Mouse (Mus musculus) midbrain, embryonic 16.5 days (tissue): ENCODE data around the gene Pnrc1. TPM values are rescaled to one million over a fixed set of nuclear protein-coding genes. Genes with fewer than 3 reads are reported as not detected.
A peak's percentile ranks its signal among the peaks of the same experiment; 100 is the strongest.
"Not testable (repeated sequence)": the region's sequence is repeated elsewhere in the genome, so short reads cannot be mapped to it uniquely, and the experiment has no call there.

Experiments used
- ATAC-seq: fragments of 200-750 bp; cut with Nextera tagmentation; 2 replicates; pipeline ENCODE4 v1.8.0; 2017; ENCODE audit warnings: moderate TSS enrichment
- H3K27ac ChIP-seq: fragments of 300-500 bp; sonication (generic); 2 replicates; pipeline ENCODE4 v1.5.1; 2014; ENCODE audit warnings: mild to moderate bottlenecking, low read length, mixed read lengths
- H3K27me3 ChIP-seq: fragments of 300-500 bp; sonication (generic); 2 replicates; pipeline ENCODE4 v1.6.1; 2014; ENCODE audit warnings: low read depth, low read length, mixed read lengths; ENCODE audit not compliant: control insufficient read depth, insufficient read depth
- H3K36me3 ChIP-seq: fragments of 300-500 bp; sonication (generic); 2 replicates; pipeline ENCODE4 v1.6.1; 2014; ENCODE audit warnings: mild to moderate bottlenecking, low read length, moderate library complexity, mixed read lengths; ENCODE audit not compliant: control insufficient read depth, insufficient read depth
- H3K4me1 ChIP-seq: fragments of 300-500 bp; sonication (generic); 2 replicates; pipeline ENCODE4 v1.6.1; 2014; ENCODE audit warnings: mild to moderate bottlenecking, low read length, mixed read lengths; ENCODE audit not compliant: control insufficient read depth, insufficient read depth
- H3K4me2 ChIP-seq: fragments of 300-500 bp; sonication (generic); 2 replicates; pipeline ENCODE4 v1.6.1; 2014; ENCODE audit warnings: mild to moderate bottlenecking, low read length, mixed read lengths
- H3K4me3 ChIP-seq: fragments of 300-500 bp; sonication (generic); 2 replicates; pipeline ENCODE4 v1.5.1; 2014; ENCODE audit warnings: low read depth, mild to moderate bottlenecking, low read length, moderate library complexity, mixed read lengths
- H3K9ac ChIP-seq: fragments of 300-500 bp; sonication (generic); 2 replicates; pipeline ENCODE4 v1.6.1; 2014; ENCODE audit warnings: low read depth, low read length, mixed read lengths
- H3K9me3 ChIP-seq: fragments of 300-500 bp; sonication (generic); replicated peaks from 2 replicates; pipeline ENCODE4 v1.6.1; 2014; ENCODE audit warnings: mild to moderate bottlenecking, low read length, mixed read lengths; ENCODE audit not compliant: control insufficient read depth, poor library complexity, severe bottlenecking
- WGBS: fragments of 180-500 bp; shearing (Covaris S2); extraction: QIAGEN DNeasy Blood & Tissue Kit; methylation state at CpG from one replicate; pipeline ENCODE4 v1.1.7; 2014; 5-methylcytosine and 5-hydroxymethylcytosine counted together
- polyA plus RNA-seq: library from polyadenylated mRNA; unstranded; fragments of >200 nt; fragmentation: Nextera tagmentation; extraction: Ambion mirVana; gene quantifications from 2 replicates; pipeline ENCODE4 v1.2.1, GENCODE M21; 2015

Pnrc1 gene
- 48.7 and 53.2 TPM in 2 replicates for polyA plus RNA-seq

DNA sequence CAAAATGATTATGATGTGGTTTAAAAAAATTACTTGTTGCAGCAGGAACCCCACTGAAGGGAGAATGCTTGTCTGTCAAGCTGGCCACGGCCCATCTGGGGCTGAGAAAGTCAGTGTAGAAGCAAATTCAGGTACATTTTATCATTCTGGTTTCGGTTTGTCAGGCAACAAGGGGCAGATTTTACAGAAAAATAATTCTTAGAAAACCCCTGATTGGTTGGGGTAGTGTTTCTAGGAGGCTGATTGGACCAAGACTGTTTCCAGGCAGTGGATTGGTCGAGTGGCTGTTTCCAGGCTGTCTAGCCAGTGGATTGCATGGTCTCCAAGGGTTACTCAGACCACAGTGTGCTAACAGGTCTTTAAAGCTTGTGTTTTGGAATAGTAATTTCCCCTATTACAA is at the start of gene Pnrc1:
Gene Pnrc1, minus strand, starts transcription at position 162 of the 400 bp plus-strand sequence.
- Histone ChIP-seq H3K27ac (no peak within 1 kb of the TSS), H3K4me3 (no peak within 1 kb of the TSS), H3K36me3 (no peaks in the 10 kb centered on the region), H3K27me3 (no peaks in the 10 kb centered on the region), H3K4me1 (no peaks in the 10 kb centered on the region), H3K4me2 (no peak within 1 kb of the TSS), H3K9ac (no peak within 1 kb of the TSS), H3K9me3 (no peaks in the 10 kb centered on the region)
- WGBS, result 62% methylated on average over 3 of the region's 3 CpGs
- ATAC-seq, result peak; percentile 87

DNA sequence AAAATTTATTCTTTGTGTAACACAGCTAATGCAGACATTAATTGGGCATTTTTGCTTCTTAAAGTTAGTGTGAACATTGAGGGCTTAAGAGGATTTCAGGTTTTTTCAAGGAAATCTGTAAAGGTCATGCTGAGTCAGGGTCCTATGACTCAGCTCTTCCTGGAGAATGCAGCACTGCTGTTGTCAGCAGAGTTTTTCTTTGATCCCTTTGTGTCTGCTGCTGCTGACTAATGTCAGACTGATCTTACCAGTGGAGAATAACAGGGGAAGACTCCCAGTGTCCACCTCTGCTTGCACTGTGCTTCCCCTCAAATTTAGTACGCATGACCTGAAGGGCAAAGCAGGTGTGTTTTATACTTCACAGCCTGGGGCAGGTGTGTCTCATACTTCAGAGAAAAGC is 48.0 kb upstream of the Pnrc1 start:
- Histone ChIP-seq H3K4me1 (no peaks in the 10 kb centered on the region), H3K4me2 (no peak overlapping the region), H3K27me3 (no peaks in the 10 kb centered on the region), H3K9ac (no peak overlapping the region), H3K36me3 (peaks cover 11% of the 10 kb centered on the region), H3K27ac (no peak overlapping the region), H3K9me3 (no peaks in the 10 kb centered on the region), H3K4me3 (no peak overlapping the region)
- WGBS, result 82% methylated on average over 1 of the region's 1 CpGs
- ATAC-seq, result no peak

DNA sequence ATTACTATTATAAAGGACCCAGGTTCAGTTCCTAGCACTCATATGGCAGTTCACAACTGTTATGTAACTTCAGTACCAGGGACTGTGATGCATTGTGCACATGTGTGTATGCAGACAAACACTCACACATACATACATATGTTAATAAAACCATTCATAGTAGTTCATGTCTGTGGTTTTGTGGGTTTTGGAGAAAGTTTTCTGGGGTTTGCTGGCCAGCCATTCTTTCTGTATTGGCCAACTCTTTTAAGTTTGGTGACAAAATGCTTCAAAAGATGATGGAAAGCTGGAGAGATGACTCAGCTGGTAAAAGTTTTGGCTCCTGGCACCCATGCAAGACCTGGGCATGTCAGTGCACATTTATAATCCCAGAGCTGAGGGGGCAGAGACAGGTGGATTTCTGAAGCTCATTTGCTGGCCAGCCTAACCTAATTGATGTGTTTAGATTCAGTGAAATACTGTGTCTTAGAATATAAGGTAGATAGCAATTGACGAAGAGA is 43.0 kb upstream of the Pnrc1 start:
- no peak for ATAC-seq
- H3K27me3 ChIP-seq, result no peaks in the 10 kb centered on the region
- 100% methylated on average over 1 of the region's 1 CpGs for WGBS
- no peak overlapping the region for H3K27ac ChIP-seq
- H3K4me2 ChIP-seq, result no peak overlapping the region
- no peak overlapping the region for H3K4me3 ChIP-seq
- no peaks in the 10 kb centered on the region for H3K4me1 ChIP-seq
- H3K36me3 ChIP-seq, result peaks cover 14% of the 10 kb centered on the region
- H3K9me3 ChIP-seq, result no peaks in the 10 kb centered on the region
- H3K9ac ChIP-seq, result no peak overlapping the region

DNA sequence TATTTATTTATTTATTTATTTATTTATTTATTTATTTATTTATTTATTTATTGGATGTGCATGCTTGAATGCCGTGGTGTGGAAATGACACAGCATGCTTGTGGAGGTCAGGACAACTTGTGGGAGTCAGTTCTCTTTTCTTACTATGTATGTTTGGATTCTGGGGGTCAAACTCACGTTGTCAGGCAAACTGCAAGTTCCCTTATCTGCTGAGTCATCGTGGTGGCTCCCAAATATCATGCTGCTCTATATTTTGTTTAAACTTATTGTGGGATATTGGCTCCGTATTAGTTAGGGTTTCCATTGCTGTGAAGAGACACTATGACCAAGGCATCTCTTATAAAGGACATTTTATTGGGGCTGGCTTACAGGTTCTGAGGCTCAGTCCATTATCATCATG is 41.2 kb upstream of the Pnrc1 start:
- H3K27me3 ChIP-seq, result no peaks in the 10 kb centered on the region
- ATAC-seq, result no peak
- H3K36me3 ChIP-seq, result peaks cover 14% of the 10 kb centered on the region
- H3K27ac ChIP-seq, result no peak overlapping the region
- H3K4me1 ChIP-seq, result no peaks in the 10 kb centered on the region
- no peak overlapping the region for H3K4me2 ChIP-seq
- no peaks in the 10 kb centered on the region for H3K9me3 ChIP-seq
- 95% methylated on average over 4 of the region's 4 CpGs for WGBS
- H3K9ac ChIP-seq, result no peak overlapping the region
- H3K4me3 ChIP-seq, result no peak overlapping the region

DNA sequence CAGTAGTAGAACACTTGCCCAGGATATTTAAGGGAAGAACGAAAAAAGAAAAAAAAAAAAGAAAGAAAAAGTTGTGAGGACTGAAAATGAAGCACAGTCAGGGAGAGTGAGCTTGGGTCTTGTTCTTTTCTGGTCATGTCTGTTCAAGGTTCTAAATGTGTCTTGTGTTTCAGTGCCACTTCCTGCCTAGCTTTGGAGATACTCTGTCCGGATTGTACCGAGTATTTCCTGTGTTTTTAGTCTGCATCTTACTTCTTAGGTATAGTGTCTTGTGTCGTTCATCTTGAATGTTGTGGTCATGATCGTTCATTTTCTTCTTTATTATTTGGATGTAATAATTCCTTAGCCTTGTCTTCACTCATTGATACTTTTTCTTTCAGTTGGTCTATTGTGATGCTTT is 25.9 kb upstream of the Pnrc1 start:
- Histone ChIP-seq H3K4me2 (no peak overlapping the region), H3K4me1 (peaks cover 11% of the 10 kb centered on the region), H3K9ac (no peak overlapping the region), H3K27me3 (no peaks in the 10 kb centered on the region), H3K4me3 (no peak overlapping the region), H3K9me3 (no peaks in the 10 kb centered on the region), H3K27ac (no peak overlapping the region), H3K36me3 (no peaks in the 10 kb centered on the region)
- 93% methylated on average over 5 of the region's 5 CpGs for WGBS
- ATAC-seq, result no peak

DNA sequence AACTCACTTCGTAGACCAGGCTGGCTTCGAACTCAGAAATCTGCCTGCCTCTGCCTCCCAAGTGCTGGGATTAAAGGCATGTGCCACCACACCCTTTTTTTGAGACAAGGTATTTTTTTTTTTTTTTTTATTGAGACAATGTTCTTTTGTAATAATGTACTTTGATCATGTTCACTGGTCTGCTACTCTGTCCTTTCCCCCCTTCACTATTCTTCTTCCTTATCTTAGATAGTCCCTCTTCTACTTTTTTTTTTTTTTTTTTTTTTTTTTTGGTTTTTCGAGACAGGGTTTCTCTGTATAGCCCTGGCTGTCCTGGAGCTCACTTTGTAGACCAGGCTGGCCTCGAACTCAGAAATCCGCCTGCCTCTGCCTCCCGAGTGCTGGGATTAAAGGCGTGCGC is 24.2 kb upstream of the Pnrc1 start:
- H3K4me1 ChIP-seq, result peaks cover 15% of the 10 kb centered on the region
- WGBS, result 99% methylated on average over 5 of the region's 8 CpGs
- not testable (repeated sequence) for H3K9ac ChIP-seq

DNA sequence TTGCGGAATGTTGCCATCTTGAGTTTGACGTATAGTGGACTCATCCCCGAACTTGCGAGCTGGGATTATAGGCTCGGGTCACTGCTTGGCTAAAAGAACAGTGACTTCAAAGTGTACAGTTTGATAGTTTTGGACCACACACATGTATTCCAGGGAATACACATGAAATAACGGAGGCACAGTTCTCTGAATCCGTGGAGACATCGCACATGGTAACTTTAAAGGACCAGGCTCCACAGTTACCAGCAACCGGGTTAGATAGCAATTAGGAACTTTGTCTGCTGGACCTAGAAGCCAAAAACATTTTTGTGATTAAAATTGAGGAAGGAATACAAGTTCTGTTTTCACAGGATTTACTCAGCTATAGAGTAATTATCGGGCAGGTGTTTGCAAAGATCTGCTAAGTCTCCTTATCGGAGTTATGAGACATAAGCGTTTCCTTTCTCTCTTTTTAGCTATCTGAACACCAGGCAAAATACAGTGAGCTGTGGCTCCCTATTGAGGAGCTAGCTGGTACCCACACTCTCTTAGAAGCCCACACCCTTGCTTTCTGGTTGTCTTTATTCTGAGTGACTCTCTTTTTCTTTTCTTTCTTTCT is 21.0 kb upstream of the Pnrc1 start:
- no peak; the same call in 1 of the 2 replicates for ATAC-seq
- Histone ChIP-seq H3K4me2 (peak overlapping the region; percentile 91), H3K36me3 (no peaks in the 10 kb centered on the region), H3K4me3 (peak overlapping the region; percentile 86), H3K27me3 (no peaks in the 10 kb centered on the region), H3K9ac (peak overlapping the region; percentile 77), H3K27ac (no peak overlapping the region), H3K9me3 (no peaks in the 10 kb centered on the region), H3K4me1 (peaks cover 15% of the 10 kb centered on the region)
- WGBS, result 22% methylated on average over 12 of the region's 12 CpGs

More for the DNA sequence above, 24.2 kb upstream of the Pnrc1 start:
- H3K27me3 ChIP-seq, H3K4me3 ChIP-seq, H3K27ac ChIP-seq, H3K9me3 ChIP-seq, ATAC-seq, H3K4me2 ChIP-seq, H3K36me3 ChIP-seq: not testable (repeated sequence)

DNA sequence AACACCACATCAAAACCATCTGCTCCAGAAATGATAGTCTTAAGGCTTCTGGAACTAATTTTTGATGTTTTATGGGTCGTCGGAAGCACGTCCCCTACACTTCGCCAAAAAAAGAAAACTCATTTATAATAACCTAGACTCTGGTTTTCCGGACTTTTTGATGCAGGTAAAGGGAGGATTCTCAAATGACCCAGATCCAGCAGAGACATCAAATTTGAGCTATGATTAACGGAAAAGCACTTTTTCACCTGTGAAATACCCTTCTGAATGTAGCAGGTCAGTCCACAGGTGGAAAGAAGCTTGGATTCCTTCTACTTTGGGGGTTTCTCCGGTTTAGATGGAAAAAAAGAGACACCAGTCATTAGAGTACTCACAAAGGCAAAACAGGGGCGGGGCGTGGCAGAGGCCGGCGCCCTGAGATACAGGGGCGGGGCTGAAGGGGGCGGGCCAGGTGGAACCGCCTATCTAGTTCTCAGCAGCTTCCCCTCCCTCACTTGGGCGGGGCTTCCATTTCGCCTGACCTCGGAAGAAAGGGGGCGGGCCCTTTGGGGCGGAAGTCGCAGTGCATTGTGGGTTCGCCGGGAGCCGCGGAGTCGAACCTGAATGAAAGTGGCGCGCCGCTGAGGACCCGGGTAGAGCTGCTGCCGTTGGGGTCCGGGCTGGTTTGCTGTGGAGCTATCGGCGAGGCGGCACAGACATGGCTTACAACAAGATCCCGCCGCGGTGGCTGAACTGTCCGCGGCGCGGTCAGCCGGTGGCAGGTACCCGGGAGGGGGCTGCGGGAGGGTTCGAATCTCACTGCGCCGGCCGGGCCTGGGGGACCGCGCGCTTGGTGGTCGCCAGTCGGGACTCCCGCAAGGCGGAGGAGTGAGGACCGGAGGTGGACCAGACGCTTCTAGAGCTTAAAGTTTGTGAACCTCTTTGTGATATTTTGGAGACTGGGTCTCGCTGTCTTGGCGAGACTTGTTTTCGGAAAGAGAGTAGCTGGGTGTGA is 20.1 kb upstream of the Pnrc1 start, which contains the start of gene Rngtt:
Gene Rngtt, plus strand, starts transcription at position 548 of the 994 bp plus-strand sequence.
- Histone ChIP-seq H3K4me2 (peak within 1 kb of the TSS; percentile 91), H3K9ac (peak within 1 kb of the TSS; percentile 77), H3K4me3 (peak within 1 kb of the TSS; percentile 86), H3K4me1 (peaks cover 15% of the 10 kb centered on the region), H3K27ac (peak within 1 kb of the TSS; percentile 71), H3K36me3 (no peaks in the 10 kb centered on the region), H3K9me3 (no peaks in the 10 kb centered on the region), H3K27me3 (no peaks in the 10 kb centered on the region)
- ATAC-seq, result peak; percentile 95
- WGBS, result 4% methylated on average over 58 of the region's 60 CpGs

DNA sequence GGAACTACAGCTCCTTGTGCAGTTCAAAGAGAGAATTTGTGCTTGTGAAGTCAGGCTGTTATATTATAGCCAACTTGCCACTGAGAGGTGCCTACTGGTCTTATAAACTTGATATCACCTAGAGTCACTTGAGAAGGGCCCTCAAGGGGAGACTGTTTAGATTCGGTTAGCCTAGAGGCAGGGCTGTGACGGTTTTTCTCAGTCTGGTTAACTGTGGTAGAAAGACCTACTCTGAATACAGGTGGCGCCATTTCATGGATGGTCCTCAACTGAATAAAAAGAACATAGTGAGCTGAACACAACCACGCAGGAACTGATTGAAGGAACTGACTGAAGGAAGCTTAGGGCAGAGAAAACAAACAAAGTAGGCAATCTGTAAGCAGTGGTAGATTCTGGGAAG is 17.2 kb upstream of the Pnrc1 start:
- no peak overlapping the region for H3K9ac ChIP-seq
- no peak for ATAC-seq
- no peak overlapping the region for H3K4me3 ChIP-seq
- H3K4me1 ChIP-seq, result peaks cover 15% of the 10 kb centered on the region
- WGBS, result 84% methylated on average over 4 of the region's 4 CpGs
- H3K27ac ChIP-seq, result no peak overlapping the region
- no peaks in the 10 kb centered on the region for H3K36me3 ChIP-seq
- no peaks in the 10 kb centered on the region for H3K9me3 ChIP-seq
- no peak overlapping the region for H3K4me2 ChIP-seq
- H3K27me3 ChIP-seq, result no peaks in the 10 kb centered on the region
